Mouse (Mus musculus): ENCODE data around the gene Ubxn11.

Ubxn11 gene

GRCm38 (mm10) chr4:134118126-134118800, 15.9 kb downstream of the Ubxn11 start:
- DNase-seq (ENCODE audit: low spot score): no peak

- no peak for DNase-seq (ENCODE audit: low spot score)
Measured at GRCm38 (mm10) chr4:134119042-134119441, 16.7 kb downstream of the Ubxn11 start.

GRCm38 (mm10) chr4:134119644-134120043, 17.3 kb downstream of the Ubxn11 start:
- no peak for DNase-seq (ENCODE audit: low spot score)

GRCm38 (mm10) chr4:134120192-134120805, 17.9 kb downstream of the Ubxn11 start:
- DNase-seq (ENCODE audit: low spot score): no peak

GRCm38 (mm10) chr4:134120916-134121315, 18.5 kb downstream of the Ubxn11 start:
- no peak for DNase-seq (ENCODE audit: low spot score)

GRCm38 (mm10) chr4:134121571-134121970, 19.2 kb downstream of the Ubxn11 start:
- no peak for DNase-seq (ENCODE audit: low spot score)

GRCm38 (mm10) chr4:134122281-134122680, 19.9 kb downstream of the Ubxn11 start:
- DNase-seq (ENCODE audit: low spot score): no peak

GRCm38 (mm10) chr4:134123147-134123546, 20.8 kb downstream of the Ubxn11 start:
- no peak for DNase-seq (ENCODE audit: low spot score)

GRCm38 (mm10) chr4:134123680-134124551, 21.5 kb downstream of the Ubxn11 start:
- peak; percentile 42 for DNase-seq (ENCODE audit: low spot score)

GRCm38 (mm10) chr4:134125383-134126060, 23.2 kb downstream of the Ubxn11 start:
- DNase-seq (ENCODE audit: low spot score): no peak

- no peak for DNase-seq (ENCODE audit: low spot score)
Measured at GRCm38 (mm10) chr4:134126300-134127120, 24.1 kb downstream of the Ubxn11 start.

- no peak for DNase-seq (ENCODE audit: low spot score)
Measured at GRCm38 (mm10) chr4:134127121-134127455, 24.7 kb downstream of the Ubxn11 start.

GRCm38 (mm10) chr4:134127793-134128192, 25.4 kb downstream of the Ubxn11 start:
- no peak for DNase-seq (ENCODE audit: low spot score)

GRCm38 (mm10) chr4:134128221-134128982, 26.0 kb downstream of the Ubxn11 start, which contains the start of gene Sh3bgrl3:
Gene Sh3bgrl3, minus strand, starts transcription at chr4:134128789.
- DNase-seq (ENCODE audit: low spot score): peak; percentile 92

- no peak for DNase-seq (ENCODE audit: low spot score)
Measured at GRCm38 (mm10) chr4:134128983-134129362, 26.6 kb downstream of the Ubxn11 start.

GRCm38 (mm10) chr4:134129482-134129881, 27.1 kb downstream of the Ubxn11 start:
- DNase-seq (ENCODE audit: low spot score): peak; percentile 50

GRCm38 (mm10) chr4:134132117-134132516, 29.7 kb downstream of the Ubxn11 start:
- no peak for DNase-seq (ENCODE audit: low spot score)

GRCm38 (mm10) chr4:134132519-134133095, 30.2 kb downstream of the Ubxn11 start:
- DNase-seq (ENCODE audit: low spot score): no peak

GRCm38 (mm10) chr4:134136280-134136926, 34.0 kb downstream of the Ubxn11 start:
- DNase-seq (ENCODE audit: low spot score): no peak

GRCm38 (mm10) chr4:134138857-134139256, 36.5 kb downstream of the Ubxn11 start:
- DNase-seq (ENCODE audit: low spot score): no peak
